Mouse (Mus musculus): ENCODE results near the gene Trove2.
"Not testable (repeated sequence)": the region's sequence is repeated elsewhere in the genome, so short reads cannot be mapped to it uniquely, and the experiment has no call there.

Gene Trove2

DNA sequence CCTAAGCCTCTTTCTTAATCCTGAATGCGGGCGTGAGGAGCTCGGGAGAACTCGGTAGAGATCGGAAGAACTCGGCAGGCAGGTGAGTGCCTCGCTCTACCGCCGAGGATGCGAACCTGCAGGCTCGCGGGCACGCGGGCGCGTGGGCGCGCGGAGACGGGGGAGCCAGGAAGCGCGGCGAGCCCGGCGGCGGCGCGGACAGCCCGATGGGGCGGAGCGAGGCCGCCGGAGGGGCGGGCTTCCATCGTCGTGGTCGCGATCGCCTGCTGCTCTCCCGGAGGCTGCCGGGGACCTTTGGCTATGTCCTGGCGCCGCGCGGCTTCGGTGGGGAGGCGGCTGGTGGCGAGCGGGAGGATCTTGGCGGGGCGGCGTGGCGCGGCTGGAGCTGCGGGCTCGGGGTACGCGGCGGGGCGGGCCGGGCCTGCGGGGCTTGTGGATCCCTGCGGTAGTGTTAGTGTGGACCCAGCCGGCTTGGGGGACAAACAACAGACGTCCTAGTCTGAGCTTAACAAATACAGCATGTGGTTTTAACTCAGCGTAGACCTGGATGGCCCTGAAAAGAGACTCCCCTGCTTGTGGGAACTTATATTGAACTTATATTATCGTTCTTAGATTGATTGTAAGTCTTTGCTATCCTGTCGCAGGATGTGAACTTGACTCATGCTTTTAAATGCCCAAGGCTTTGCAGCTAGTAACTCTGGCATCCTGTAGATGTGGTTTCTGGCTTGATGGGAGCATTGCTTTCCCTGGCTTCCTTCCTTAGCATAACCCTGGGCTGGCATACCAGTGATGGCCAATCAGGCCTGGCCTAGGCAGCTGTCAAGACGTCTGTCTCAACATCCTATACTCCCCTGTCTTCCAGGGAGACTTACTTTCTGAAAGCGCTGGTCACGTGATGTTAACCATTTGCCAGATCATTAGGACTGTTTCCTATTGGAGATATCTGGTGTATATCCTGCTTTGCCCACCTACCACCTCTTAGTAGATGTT is 37.2 kb downstream of the Trove2 start:
- peak; percentile 93 for DNase-seq (ENCODE audit: low read depth)

DNA sequence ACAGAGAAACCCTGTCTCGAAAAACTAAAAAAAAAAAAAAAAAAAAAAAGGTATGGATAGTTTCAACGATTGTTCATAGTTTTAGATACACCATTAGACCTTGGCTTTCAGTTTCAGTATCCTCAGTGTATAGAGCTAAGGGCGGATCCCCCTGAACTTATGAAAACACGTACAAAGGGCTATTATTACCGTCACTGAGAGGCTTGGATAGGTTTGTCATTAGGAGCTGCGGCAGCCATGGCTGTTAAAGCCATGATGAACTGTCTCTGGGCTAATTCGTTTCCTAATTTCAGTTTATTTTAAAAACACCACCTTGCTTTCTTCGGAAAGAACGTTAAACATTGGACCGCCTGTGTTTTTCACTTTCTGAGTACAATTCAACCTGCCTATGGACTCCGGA is 38.1 kb downstream of the Trove2 start:
- DNase-seq (ENCODE audit: low read depth), result peak; percentile 76

DNA sequence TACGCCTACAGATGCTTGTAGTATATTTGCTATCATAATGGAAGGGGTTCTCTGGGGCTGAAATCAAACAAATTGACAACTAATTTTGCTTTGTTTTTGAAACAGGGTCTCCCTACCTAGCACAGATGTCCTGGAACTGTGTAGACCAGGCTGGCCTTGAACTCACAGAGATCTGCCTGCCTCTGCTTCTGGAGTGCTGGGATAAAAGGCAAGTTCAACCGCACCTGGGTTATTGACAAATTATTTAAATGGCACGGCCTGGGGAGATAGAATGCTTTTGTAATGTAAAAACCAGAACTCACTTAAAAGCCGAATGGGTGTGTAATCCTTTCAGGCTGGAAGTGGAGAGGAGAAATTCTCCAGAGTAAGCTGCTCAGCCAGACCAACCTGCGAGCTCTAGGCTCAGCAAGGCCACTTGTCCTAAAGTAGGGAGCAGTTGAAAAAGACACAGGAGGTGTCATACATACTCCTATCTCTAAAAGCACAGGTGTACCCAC is 42.9 kb downstream of the Trove2 start:
- DNase-seq (ENCODE audit: low read depth), result no peak

DNA sequence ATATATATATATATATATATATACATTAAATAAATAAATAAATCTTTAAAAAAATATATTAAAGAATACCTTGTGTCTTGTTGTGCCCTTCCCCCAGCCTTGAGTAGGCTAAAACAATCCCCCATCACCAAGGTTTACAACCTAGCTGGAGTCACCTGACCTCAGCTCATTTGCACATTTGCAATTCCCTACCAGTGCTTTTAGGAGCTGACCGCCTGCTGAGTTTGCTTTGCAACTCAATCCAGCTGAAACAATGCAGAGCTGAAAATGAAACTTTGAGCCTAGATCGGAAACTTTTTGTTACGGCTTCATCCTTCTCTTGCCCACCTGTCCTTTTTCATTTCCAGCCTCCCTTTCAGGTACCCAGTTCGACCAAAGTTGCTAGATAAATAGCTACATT is 45.2 kb downstream of the Trove2 start:
- no peak for DNase-seq (ENCODE audit: low read depth)

DNA sequence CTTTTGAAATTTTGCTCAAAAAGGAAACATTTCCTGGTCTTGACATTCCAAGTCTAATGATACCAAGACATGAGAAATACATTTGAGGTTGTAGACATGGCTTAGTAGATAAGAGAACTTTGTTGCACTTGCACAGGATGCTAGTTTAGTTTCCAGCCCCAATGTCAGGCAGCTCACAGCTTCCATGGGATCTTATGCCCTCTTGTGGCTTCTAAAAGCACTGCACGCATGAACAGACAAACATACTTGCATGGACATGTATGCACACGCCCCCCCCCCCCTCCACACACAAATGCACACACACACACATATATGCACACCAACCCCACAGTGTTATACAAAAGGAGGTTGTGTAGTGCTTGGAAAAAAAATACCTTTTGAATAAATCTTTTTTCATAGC is 46.0 kb downstream of the Trove2 start:
- peak; percentile 73 for DNase-seq (ENCODE audit: low read depth)

DNA sequence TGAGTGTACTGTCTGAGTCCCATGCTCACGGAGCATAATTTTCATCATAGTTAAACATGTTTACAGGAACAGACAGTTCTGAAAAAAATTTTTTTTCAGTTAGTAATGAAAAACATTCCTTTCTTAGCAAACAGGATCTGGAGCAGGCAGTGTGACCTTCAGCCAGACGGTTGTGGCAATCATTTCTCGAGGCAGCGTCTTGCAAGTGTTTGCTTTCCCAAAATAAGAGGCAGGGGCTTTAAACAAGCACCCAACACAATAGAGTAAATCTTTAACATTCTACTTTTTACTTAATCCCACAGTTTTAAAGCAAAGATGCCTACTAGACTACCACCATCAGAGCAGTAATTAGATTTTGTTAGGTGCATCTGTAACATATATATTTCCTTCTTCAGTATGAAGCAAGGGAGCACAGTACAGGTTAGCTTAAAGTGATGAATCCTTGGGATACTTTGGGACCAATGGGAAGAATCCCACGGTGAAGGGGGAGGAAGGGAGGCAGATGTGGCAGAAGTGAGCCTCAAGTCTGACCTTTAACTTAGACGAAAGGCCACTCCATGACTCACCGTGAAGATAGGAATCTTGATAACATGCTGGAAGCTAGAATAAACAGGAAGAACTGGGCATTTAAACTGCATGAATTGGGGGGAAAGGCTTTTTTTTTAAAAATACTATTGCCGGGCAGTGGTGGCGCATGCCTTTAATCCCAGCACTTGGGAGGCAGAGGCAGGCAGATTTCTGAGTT is 49.0 kb downstream of the Trove2 start:
- no peak for DNase-seq (ENCODE audit: low read depth)

DNA sequence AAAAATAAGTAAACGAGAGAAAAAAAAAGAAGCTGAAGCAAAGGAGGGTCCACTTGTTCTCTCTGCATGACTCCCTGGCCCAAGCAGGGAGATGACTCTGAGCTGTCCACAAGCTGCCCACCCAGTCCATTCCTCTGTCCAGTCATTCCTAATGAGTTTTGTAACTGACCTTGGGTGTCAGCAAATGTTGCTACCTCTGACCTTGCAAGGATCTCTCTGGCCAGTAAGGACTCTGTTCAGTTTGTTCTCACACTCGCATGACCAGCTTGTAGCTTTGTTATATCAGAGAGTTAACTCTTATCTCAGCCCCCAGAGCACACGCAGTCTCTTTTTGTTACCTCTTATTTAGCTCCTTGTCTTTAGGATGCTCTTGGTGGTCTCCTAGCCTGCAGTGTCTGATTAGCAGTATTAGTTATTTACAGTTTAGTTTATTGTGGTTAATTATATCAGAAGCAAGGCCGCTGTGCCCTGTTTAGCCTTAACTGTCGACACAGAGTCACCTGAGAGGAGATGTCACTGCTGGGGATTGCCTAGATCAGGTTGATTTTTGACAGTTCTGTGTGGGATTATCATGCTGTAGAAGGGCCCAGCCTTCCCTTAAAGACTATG is 52.3 kb downstream of the Trove2 start:
- no peak for DNase-seq (ENCODE audit: low read depth)

DNA sequence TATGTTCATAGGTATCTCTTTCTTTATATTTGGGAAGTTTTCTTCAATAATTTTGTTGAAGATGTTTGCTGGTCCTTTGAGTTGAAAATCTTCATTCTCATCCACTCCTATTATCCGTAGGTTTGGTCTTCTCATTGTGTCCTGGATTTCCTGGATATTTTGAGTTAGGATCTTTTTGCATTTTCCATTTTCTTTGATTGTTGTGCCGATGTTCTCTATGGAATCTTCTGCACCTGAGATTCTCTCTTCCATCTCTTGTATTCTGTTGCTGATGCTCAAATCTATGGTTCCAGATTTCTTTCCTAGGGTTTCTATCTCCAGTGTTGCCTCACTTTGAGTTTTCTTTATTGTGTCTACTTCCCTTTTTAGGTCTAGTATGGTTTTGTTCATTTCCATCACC is 60.8 kb downstream of the Trove2 start, which contains the start of gene Glrx2:
Gene Glrx2 (plus strand): TSS at position 301 of the 400 bp plus-strand sequence.
- DNase-seq (ENCODE audit: low read depth), result not testable (repeated sequence)

DNA sequence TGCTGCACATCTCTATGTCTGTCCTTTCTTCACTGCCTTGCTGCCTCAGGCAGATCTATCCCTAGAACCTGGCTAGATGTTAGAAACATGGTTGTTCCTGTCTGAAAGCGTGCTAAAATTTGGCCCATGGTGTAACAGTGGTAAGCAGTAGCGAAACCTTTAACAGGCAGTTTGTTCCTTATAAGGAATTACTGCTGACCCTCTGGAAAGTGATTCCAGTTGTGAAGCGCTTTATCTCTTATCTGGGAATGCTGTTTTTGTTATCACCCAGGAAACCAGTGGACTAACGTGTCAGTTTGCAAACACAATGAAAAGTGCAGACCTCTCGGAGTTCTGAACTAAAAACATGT is 66.3 kb downstream of the Trove2 start:
- DNase-seq (ENCODE audit: low read depth), result no peak

DNA sequence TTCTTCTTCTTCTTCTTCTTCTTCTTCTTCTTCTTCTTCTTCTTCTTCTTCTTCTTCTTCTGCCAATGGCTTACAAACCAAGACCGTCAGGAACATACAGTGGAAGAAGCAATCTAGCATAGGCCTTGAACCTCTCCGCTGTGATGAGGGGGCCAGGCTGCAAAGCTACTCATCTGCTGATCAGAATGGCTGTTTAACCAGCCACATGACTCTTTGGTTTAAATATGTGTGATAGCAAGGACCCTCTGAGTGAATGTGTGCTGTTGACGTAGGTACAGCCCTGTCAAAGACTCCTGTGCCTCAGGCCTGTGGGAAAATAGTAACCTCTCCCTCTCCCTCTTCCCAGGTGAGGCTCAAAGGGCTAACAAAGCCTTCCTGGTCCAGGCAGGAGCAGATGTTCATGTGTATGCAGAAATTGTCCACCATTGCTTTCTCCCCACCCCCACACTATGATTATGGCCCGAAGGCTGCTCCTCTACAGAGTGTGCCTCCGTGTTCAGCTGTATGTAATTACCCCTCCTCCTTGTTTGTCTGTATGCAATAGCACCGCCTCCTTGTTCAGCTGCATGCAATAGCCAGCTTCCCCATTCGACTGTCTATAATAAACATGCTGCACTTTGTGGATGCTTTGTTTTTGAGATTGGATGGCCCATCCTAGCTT is 66.8 kb downstream of the Trove2 start:
- no peak for DNase-seq (ENCODE audit: low read depth)

DNA sequence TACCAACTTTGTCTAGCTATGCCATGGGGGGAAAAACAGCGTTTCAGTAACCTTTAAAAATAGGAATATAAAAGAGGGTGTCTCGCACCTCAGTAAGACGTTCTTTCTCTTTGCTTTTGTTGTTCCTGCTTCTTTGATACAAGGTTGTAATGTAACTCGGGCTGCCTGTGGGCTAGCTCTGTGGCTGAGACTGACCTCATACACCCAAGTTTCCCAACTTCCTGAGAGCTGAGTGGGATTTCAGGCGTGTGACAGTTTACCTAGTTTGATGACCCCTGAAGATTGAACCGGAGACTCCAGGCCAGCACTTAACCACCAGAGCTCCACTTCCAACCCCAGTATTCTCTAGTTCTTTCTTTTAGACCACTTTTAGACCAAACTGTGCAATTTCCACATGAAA is 68.5 kb downstream of the Trove2 start:
- DNase-seq (ENCODE audit: low read depth), result no peak

DNA sequence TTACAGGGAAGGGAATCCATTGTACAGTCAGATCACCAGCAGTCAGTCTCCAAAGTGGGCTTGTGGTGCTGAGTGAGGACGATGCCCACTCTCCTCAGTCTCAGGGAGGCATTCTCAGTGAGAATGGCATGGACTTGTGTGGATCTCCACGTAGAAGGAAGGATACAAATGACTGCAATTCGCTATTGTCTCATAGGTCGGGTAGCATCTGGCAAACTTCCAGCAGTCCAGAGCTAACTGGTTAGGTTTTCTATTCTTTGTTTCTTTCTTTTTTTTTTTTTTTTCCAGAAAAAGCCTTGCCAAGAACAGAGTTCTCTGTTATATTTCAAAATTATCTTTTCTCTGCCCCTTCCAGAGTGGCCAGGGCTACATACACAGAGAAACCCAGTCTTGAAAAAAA is 69.9 kb downstream of the Trove2 start:
- no peak for DNase-seq (ENCODE audit: low read depth)

DNA sequence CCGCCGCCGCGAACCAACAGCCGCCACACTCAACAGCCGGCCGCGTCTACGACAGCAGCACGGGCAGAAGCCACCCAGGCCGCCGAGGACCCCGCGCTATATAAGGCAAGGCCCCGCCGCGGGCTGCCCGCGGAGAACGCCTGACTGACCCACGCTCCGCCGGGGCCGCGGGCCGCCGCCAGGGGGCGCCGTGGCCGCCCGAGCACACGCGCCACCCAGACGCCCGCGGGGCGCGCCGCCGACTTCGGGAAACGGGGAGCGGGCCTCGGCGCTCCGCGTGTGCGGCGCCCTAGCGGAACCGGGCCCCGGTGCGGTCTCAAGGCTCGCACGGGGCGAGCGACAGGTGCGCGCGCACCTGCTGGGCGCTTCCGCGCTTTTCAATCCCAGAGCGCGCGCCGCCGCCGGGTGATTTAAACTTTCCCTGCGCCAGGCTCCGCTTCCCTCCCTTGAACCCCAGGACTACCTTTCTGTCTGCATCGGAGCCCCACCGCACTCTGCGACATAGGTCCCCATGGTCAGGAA is 74.1 kb downstream of the Trove2 start, which contains the start of gene Cdc73:
Gene Cdc73 (minus strand): TSS at position 153 of the 522 bp plus-strand sequence.
- peak; percentile 94 for DNase-seq (ENCODE audit: low read depth)

DNA sequence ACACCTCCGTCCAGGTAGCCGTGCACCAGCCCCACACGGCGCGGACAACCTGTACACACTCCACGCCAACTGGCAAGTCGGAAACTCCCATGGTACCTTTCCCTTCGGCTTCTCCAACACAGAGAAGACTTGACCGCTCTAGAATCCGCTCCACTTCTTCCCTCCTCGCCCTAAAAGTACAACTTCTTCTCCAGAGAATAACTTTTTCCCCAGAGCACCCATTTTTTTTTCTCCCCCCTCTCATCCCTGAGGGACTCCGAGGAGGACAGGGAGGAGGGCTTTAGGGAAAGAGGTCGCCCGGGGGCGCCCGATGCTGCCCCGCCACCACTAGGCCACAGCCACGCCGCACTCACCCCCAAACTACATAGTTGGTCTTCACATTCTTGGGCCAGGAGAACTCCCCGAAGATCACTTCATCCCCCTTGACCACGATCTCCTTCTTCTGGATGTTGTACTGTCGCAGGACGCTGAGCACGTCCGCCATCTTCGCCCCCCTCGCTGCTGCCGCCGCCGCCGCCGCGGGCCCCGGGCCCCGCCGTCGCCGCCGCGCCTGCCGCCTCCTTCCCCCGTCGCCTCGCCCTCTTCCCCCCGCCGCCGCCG is 74.6 kb downstream of the Trove2 start:
- no peak for DNase-seq (ENCODE audit: low read depth)

DNA sequence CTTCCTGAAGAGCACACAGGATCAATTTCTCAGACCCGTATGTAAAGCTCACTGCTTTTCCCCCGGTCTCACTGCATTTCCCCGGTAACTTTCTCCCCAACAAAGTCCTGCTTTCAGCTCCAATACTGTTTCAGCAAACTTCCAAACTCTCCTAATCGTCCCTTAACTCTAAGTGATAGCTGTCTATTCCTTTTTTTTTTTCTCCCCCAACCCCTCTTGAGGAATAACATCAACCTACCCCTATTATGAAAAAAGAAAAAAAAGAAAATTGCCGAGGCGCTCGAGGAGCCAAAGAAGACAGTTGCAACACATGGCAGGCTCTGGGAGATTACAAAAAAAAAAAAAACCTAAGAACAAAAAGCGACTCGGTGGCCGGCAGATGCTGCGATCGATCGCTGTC is 75.1 kb downstream of the Trove2 start:
- no peak for DNase-seq (ENCODE audit: low read depth)
